Mouse (Mus musculus) lung, postnatal 14 days (tissue): Measurements from ENCODE around the gene Cartpt.
"Not testable (repeated sequence)": the region's sequence is repeated elsewhere in the genome, so short reads cannot be mapped to it uniquely, and the experiment has no call there.

Source experiments
- DNase-seq: peaks from one replicate; pipeline ENCODE4 v3.0.0; 2021

The Cartpt gene

GRCm38 (mm10) chr13:99900965-99901364 is at the start of gene Cartpt:
Gene Cartpt, minus strand, starts transcription at chr13:99901091.
- no peak for DNase-seq

DNA sequence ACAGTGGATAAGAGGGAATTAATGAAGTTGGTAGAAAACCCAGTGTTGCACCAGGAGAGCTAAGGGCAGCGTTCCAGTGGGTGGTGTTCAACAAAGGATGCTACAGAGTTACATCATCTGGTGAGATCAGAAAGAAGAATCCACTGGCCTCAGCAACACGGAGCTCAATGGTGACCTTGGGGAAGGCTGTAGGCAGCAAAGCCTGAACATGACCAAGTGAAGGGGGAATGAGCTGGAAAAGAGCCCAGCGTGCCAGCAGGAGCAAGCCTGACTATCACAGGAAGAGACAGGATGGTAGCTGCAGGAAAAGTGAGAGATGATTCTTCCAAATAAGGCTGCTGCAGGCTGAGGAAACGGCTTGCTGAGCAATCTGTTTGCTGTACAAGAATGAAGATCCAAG is 46.5 kb upstream of the Cartpt start:
- DNase-seq: no peak

GRCm38 (mm10) chr13:99943525-99943924 is 42.6 kb upstream of the Cartpt start:
- no peak for DNase-seq

- DNase-seq: no peak
Observed at GRCm38 (mm10) chr13:99940601-99941000, 39.7 kb upstream of the Cartpt start.

- DNase-seq: no peak
Observed at GRCm38 (mm10) chr13:99939320-99939671, 38.4 kb upstream of the Cartpt start.

DNA sequence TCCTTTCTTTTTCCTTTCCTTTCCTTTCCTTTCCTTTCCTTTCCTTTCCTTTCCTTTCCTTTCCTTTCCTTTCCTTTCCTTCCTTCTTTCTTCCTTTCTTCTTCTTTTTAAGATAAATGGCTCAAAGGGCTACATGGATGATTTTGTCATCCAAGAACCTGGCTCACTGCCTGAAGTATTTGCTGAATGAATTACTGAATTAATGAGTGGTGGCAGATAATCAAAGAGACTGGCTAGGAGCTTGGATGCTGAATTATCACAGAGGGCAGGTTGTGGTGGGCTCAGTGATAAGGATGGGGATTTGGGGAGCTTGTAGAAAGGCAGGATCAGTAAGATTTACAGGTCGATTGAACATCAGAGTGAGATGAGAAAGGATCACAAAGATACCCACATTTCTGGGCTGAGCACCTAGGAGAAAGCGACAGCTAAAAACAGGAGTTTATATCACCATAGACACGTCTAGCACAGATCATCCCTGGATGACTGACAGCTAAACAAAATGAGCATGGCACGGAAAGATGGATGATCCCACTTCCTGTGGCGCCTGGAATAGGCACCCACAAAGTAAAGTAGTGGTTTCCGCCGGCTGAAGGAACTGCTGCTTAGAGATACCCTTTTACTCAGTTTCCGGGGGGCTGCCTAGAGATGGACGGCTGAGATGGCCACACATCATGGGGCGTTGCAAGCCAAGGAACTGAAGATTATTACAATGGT is 37.9 kb upstream of the Cartpt start:
- DNase-seq: no peak

- DNase-seq: no peak
Observed at GRCm38 (mm10) chr13:99937741-99938140, 36.9 kb upstream of the Cartpt start.

GRCm38 (mm10) chr13:99932406-99932805 is 31.5 kb upstream of the Cartpt start:
- DNase-seq: no peak

- no peak for DNase-seq
Observed at GRCm38 (mm10) chr13:99931502-99931901, 30.6 kb upstream of the Cartpt start.

DNA sequence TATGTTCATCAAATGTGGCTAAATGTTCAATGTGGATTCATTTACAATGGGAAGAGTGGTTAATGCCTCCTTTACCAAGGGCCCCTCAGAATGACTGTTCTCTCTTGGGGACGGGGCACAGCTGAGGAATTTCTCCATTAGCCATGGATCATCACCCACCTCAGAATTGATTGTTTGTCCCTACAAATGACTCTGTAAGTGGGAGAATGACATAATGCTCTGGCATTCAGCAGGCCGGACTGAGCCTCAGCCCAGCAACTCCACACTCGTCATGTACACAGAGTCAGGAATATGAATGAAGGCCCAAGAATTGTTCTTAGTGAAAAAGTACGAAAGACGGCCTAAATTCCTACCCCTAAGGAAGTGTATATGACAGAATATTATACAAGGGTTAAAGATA is 25.4 kb upstream of the Cartpt start:
- no peak for DNase-seq

- DNase-seq: no peak
Observed at GRCm38 (mm10) chr13:99915632-99916031, 14.7 kb upstream of the Cartpt start.

DNA sequence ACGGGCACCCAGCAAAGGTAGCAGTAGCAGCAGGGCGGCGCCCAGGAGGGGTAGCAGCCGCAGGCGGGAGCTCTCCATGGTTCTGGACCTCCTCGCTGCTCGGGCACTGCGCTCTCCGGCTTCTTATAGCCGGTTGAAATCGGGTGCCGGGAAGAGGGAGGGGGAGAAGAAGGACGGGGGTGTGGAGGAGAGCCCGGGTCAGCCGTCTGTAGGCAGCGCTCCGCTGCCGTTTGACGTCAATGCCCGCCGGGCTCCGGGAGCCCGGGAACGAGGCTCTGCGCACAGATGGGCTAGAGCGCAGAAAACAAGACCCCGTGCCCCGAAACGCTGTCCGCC is 366 bp downstream of the Cartpt start:
- peak; percentile 48 for DNase-seq

DNA sequence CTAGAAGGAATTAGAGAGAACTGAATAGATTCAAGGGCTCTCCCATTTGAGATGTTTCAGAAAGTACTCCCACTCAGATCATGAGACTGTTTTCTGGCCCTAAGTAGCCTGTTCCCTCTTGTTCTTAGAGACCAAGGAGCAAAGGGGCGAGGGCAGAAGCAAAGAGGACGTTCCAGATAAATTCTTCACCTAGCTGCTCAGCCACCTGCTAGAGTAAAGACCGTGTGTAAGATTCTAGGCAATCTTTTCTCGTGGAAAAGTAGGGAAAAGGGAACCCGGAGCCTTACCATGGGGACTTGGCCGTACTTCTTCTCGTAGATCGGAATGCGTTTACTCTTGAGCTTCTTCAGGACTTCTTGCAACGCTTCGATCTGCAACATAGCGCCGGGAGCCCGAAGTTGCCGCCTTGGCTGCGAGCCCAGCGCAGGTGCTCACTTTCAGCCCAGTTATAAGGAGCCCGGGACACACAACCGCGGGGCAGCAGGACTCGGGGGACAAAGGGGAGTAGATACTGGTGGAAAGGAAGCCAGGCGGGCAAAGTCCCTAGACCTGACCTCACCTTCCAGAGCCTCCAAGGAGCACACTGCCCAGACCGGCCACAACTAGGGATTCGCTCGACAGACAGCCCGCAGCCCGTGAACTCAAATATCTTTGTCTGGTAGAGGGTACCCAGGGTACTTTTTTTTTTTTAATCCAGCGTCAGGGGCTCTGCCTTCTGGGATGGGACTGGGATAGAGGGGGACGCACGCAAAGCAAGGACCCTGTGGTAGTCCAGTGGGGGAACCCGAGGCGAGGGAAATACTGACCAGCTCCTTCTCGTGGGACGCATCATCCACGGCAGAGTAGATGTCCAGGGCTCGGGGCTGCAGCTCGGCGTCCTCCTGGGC is 978 bp downstream of the Cartpt start:
- no peak for DNase-seq

- no peak for DNase-seq
Observed at GRCm38 (mm10) chr13:99898816-99899215, 2.1 kb downstream of the Cartpt start.

- DNase-seq: no peak
Observed at GRCm38 (mm10) chr13:99885636-99886035, 15.3 kb downstream of the Cartpt start.

- not testable (repeated sequence) for DNase-seq
Observed at GRCm38 (mm10) chr13:99881774-99882173, 19.1 kb downstream of the Cartpt start.

GRCm38 (mm10) chr13:99879696-99880095 is 21.2 kb downstream of the Cartpt start:
- DNase-seq: no peak

DNA sequence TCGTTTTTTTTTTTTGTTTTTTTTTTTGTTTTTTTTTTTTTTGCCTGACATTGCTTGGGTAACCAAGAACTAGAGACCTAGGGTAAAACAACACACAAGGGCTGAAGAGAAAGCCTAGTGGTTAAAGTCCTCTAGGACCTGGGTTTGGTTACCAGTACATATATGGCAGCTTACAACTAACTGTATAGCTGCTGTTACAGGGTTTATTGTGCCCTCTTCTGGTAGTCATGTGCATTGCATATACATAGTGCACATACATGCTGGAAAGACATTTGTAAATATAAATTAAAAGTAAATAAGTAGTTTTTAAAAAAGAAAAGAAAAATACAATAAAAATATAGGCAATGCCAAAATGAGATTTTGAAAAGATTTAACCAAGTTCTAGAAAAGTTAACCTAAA is 28.8 kb downstream of the Cartpt start:
- DNase-seq: no peak

DNA sequence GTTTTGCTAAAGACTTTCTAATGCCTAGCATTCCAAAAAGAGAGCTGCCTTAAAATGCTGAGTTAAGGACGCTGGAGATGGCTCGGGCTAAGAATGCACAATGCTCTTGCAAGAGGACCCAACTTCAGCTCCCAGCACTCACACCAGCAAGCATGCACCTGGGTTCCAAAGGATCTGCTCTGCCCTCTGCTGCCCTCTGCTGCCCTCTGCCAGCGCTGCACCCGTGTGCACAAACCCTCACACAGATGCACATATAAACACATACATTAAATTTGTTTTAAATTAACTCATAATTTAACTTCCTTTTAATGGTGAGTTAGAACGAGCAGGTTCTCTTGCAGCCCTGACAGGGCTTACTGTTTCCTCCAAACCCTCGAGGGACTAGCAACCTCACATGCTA is 32.5 kb downstream of the Cartpt start:
- DNase-seq: no peak

GRCm38 (mm10) chr13:99864331-99864730 is 36.6 kb downstream of the Cartpt start:
- no peak for DNase-seq

DNA sequence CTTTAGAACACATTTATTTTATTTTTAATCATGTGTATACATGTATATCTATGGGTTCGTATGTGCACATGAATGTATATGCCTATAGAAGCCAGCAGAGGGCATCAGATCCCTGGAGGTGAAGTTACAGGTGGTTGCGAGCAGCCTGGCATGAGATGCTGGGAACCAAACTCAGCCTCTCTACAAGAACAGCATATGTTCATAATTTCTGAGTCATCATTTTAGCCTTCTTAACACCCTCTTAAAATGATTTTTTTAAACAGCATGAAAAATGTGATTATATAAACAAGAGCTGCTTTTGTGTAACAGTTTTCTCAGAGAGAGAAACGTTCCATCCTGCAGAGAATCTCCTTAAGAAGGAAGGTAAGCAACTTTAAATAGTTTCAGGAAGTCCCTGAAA is 40.2 kb downstream of the Cartpt start:
- no peak for DNase-seq

- DNase-seq: peak; percentile 42
Observed at GRCm38 (mm10) chr13:99859082-99859481, 41.8 kb downstream of the Cartpt start.

- no peak for DNase-seq
Observed at GRCm38 (mm10) chr13:99857879-99858278, 43.0 kb downstream of the Cartpt start.

DNA sequence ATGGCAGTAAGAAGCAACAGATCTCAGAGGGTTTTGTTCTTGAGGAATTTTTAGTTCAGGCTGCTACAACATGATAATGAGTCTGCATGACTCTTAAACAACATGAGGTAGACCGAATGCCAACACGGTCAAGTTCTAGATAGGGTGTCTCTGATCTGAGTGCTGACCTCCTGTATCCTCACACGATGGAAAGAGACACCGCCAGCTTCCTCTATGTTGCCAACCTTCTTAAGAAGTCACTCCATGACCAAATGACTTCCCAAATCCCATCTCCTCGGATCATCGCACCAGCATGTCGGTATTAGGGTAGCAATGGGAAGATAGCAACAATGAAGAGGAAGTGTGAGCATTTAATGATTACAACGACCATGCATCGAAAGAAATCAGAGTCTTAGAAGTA is 43.6 kb downstream of the Cartpt start:
- DNase-seq: no peak

GRCm38 (mm10) chr13:99855229-99855628 is 45.7 kb downstream of the Cartpt start:
- DNase-seq: no peak
